Mouse (Mus musculus) left cerebral cortex, postnatal 10 days (tissue): ENCODE data around the gene Zfp229. TPM values are rescaled to one million over a fixed set of nuclear protein-coding genes. Genes with fewer than 3 reads are reported as not detected.

ENCODE experiments used
- total RNA-seq, 2 experiments: library from RNA; stranded (reverse); gene quantifications; 2 replicates each; pipeline ENCODE4 v1.2.3; 2021

The Zfp229 gene
- total RNA-seq, 2 experiments from 2014 or later, result 5.0 to 6.5 TPM

Other genes starting within 250 kb of the Zfp229 start
- 1 to 10 TPM; 4.9 to 5.4 TPM for gene Zfp53, start 241.8 kb upstream of the Zfp229 start, total RNA-seq
- 1 to 10 TPM; 7.1 to 7.2 TPM for gene Zfp52, start 195.3 kb upstream of the Zfp229 start, total RNA-seq
- 10 to 100 TPM; 17.1 to 17.6 TPM for gene Zfp948, start 163.8 kb upstream of the Zfp229 start, total RNA-seq
- gene Zfp983, start 80.2 kb upstream of the Zfp229 start, total RNA-seq, result 10 to 100 TPM; 11.9 to 13.6 TPM
- gene Gm10226, start 38.9 kb upstream of the Zfp229 start, total RNA-seq, result 1 to 10 TPM; 4.9 to 8.5 TPM
- gene Zfp760, start 23.1 kb upstream of the Zfp229 start, total RNA-seq, result 1 to 10 TPM; 9.1 to 9.2 TPM
- gene Zfp820, start 115.0 kb downstream of the Zfp229 start, total RNA-seq, result 1 to 10 TPM; 1.1 to 1.4 TPM
- gene Zfp995, start 179.1 kb downstream of the Zfp229 start, total RNA-seq, result 1 to 10 TPM; 3.7 to 5.1 TPM
- gene Zfp942, start 231.7 kb downstream of the Zfp229 start, total RNA-seq, result 10 to 100 TPM; 16.1 to 16.6 TPM
- gene Zfp943, start 231.8 kb downstream of the Zfp229 start, total RNA-seq, result 10 to 100 TPM; 19.3 to 19.4 TPM